Mouse (Mus musculus) limb, embryonic 11.5 days (tissue): ENCODE measurements at regions not wholly inside any gene's neighbourhood (a gene's known extent, or its start where the extent isn't known, plus 50 kb on each side); places are given as distances from the start of the nearest gene placed in this dataset.

Source experiments
- ATAC-seq: fragments of 200-750 bp; cut with Nextera tagmentation; 2 replicates; pipeline ENCODE4 v1.8.0; 2017; ENCODE audit warnings: low read depth; ENCODE audit not compliant: insufficient number of reproducible peaks, low FRiP score, low TSS enrichment
- DNase-seq: peaks from one replicate; pipeline ENCODE4 v3.0.0-alpha.2; 2015; ENCODE audit warnings: low spot score
- H3K27ac ChIP-seq: fragments of 300-500 bp; sonication (generic); replicated peaks from 2 replicates; pipeline ENCODE4 v1.5.1; 2014; ENCODE audit warnings: low read depth, mild to moderate bottlenecking, low read length
- H3K27me3 ChIP-seq: fragments of 300-500 bp; sonication (generic); 2 replicates; pipeline ENCODE4 v1.6.1; 2014; ENCODE audit warnings: mild to moderate bottlenecking, low read length, mixed read lengths; ENCODE audit not compliant: control insufficient read depth, insufficient read depth
- H3K36me3 ChIP-seq: fragments of 300-500 bp; sonication (generic); 2 replicates; pipeline ENCODE4 v1.6.1; 2014; ENCODE audit warnings: mild to moderate bottlenecking, low read length, moderate library complexity, mixed read lengths; ENCODE audit not compliant: control insufficient read depth, insufficient read depth
- H3K4me1 ChIP-seq: fragments of 300-500 bp; sonication (generic); 2 replicates; pipeline ENCODE4 v1.6.1; 2014; ENCODE audit warnings: low read length, mixed read lengths; ENCODE audit not compliant: control insufficient read depth, insufficient read depth
- H3K4me2 ChIP-seq: fragments of 300-500 bp; sonication (generic); 2 replicates; pipeline ENCODE4 v1.6.1; 2014; ENCODE audit warnings: low read depth, mild to moderate bottlenecking, moderate library complexity; ENCODE audit not compliant: severe bottlenecking
- H3K4me3 ChIP-seq: fragments of 300-500 bp; sonication (generic); 2 replicates; pipeline ENCODE4 v1.5.1; 2014; ENCODE audit warnings: low read depth, low read length
- H3K9ac ChIP-seq: fragments of 300-500 bp; sonication (generic); 2 replicates; pipeline ENCODE4 v1.6.1; 2014; ENCODE audit warnings: mild to moderate bottlenecking, low read length
- H3K9me3 ChIP-seq: fragments of 300-500 bp; sonication (generic); 2 replicates; pipeline ENCODE4 v1.6.1; 2016; ENCODE audit warnings: low read length; ENCODE audit not compliant: control insufficient read depth
- WGBS: fragments of 180-500 bp; shearing (Covaris S2); extraction: QIAGEN DNeasy Blood & Tissue Kit; methylation state at CpG from one replicate; pipeline ENCODE4 v1.1.7; 2014; 5-methylcytosine and 5-hydroxymethylcytosine counted together

DNA sequence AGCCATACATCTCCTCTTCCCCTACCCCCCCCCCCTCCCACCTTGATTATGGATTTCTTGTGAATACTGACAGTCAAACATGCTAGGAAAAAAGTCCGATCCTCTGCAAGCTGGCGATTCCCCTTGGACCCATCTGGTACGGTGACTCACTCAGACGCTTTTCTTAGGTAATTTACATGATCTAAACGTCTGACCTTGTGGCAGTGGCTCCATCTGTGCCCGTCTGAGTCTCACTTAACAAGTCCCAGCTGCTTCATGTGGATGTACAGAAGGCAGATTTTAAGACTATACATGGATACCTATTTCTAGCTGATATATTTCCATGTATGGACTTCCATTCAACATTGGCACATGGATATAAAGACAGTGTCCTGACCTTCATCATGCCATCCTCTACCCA is 481.0 kb downstream of the Lipi start:
- H3K36me3 ChIP-seq: no peaks in the 10 kb centered on the region
- H3K4me3 ChIP-seq: no peak overlapping the region
- H3K4me2 ChIP-seq: no peak overlapping the region
- no peaks in the 10 kb centered on the region for H3K9me3 ChIP-seq
- H3K27ac ChIP-seq: no peak overlapping the region
- WGBS: 28% methylated on average over 6 of the region's 6 CpGs
- ATAC-seq (no peak), DNase-seq (no peak)
- H3K4me1 ChIP-seq: no peaks in the 10 kb centered on the region
- no peaks in the 10 kb centered on the region for H3K27me3 ChIP-seq
- no peak overlapping the region for H3K9ac ChIP-seq

DNA sequence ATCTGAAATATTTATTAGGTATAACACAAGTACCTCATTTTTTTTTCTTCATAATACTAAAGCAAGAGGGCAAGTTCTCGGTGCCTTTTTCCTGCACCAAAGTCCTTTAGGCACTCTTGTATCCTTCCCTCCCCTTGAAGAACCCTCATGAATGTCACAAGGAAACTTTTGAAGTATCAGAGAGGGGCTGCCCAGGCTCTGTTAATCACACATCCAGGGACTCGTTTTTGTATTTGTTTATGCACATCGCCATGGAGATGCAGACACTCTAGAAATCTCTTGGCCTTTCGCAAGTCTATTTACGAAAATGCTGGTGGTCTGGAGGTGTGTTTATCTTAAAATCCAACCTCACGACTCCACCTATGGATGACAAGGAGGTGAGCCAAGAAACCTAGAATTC is 492.7 kb downstream of the Lipi start:
- no peak overlapping the region for H3K9ac ChIP-seq
- H3K27ac ChIP-seq: no peak overlapping the region
- H3K4me1 ChIP-seq: 0 out of 2 replicates have a peak, but pooled peaks cover 3% of the 10 kb centered on the region
- H3K4me2 ChIP-seq: peak overlapping the region; percentile 34; the same call in 1 of the 2 replicates
- 49% methylated on average over 6 of the region's 6 CpGs for WGBS
- DNase-seq: no peak
- H3K9me3 ChIP-seq: no peaks in the 10 kb centered on the region
- ATAC-seq: no peak
- no peak overlapping the region; the same call in 1 of the 2 replicates for H3K4me3 ChIP-seq
- H3K36me3 ChIP-seq: no peaks in the 10 kb centered on the region
- H3K27me3 ChIP-seq: no peaks in the 10 kb centered on the region

- Histone ChIP-seq H3K27ac (no peak overlapping the region), H3K4me1 (0 out of 2 replicates have a peak, but pooled peaks cover 3% of the 10 kb centered on the region), H3K4me2 (peak overlapping the region; percentile 34), H3K4me3 (no peak overlapping the region; the same call in 1 of the 2 replicates), H3K27me3 (no peaks in the 10 kb centered on the region), H3K9ac (no peak overlapping the region), H3K9me3 (no peaks in the 10 kb centered on the region), H3K36me3 (no peaks in the 10 kb centered on the region)
- ATAC-seq (no peak), DNase-seq (no peak)
- 16% methylated on average over 12 of the region's 12 CpGs for WGBS
These were observed 493.3 kb downstream of the Lipi start for GRCm38 (mm10) chr16:75092471-75093130.

DNA sequence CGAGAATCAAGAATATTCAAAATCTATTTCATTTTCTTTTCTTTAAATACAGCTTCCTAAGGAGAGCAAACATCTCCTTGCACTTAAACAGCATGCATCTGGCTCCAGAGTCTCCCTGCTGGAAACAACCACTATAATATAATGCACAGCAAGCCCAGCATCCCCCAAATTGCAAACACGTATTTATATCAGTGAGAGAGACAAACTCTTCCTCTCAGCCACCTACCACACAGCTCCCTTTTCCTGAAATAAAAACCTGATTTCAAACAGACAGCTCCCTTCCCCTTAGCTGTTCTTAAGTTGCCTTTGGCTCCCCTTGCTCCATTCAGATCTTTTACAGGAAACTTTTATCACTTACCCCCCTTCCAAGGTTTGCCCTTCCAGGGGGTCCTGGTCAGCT is 493.9 kb downstream of the Lipi start:
- Histone ChIP-seq H3K36me3 (no peaks in the 10 kb centered on the region), H3K9me3 (no peaks in the 10 kb centered on the region), H3K4me1 (0 out of 2 replicates have a peak, but pooled peaks cover 3% of the 10 kb centered on the region), H3K4me3 (no peak overlapping the region), H3K9ac (no peak overlapping the region), H3K27me3 (no peaks in the 10 kb centered on the region), H3K27ac (no peak overlapping the region), H3K4me2 (peak overlapping the region; percentile 34)
- ATAC-seq: no peak
- DNase-seq: no peak
- WGBS: 57% methylated on average over 2 of the region's 2 CpGs

- no peak overlapping the region for H3K4me3 ChIP-seq
- WGBS: 91% methylated on average over 6 of the region's 6 CpGs
- H3K27me3 ChIP-seq: no peaks in the 10 kb centered on the region
- no peak overlapping the region for H3K27ac ChIP-seq
- no peaks in the 10 kb centered on the region for H3K9me3 ChIP-seq
- no peak overlapping the region for H3K9ac ChIP-seq
- H3K4me2 ChIP-seq: no peak overlapping the region
- ATAC-seq: no peak
- no peak for DNase-seq
- H3K4me1 ChIP-seq: 0 out of 2 replicates have a peak, but pooled peaks cover 3% of the 10 kb centered on the region
- H3K36me3 ChIP-seq: no peaks in the 10 kb centered on the region
These were observed 496.4 kb downstream of the Lipi start for GRCm38 (mm10) chr16:75089383-75090035.

- H3K4me3 ChIP-seq: no peak overlapping the region
- no peaks in the 10 kb centered on the region for H3K36me3 ChIP-seq
- H3K4me1 ChIP-seq: 0 out of 2 replicates have a peak, but pooled peaks cover 3% of the 10 kb centered on the region
- H3K4me2 ChIP-seq: no peak overlapping the region
- no peaks in the 10 kb centered on the region for H3K9me3 ChIP-seq
- 90% methylated on average over 5 of the region's 5 CpGs for WGBS
- H3K9ac ChIP-seq: no peak overlapping the region
- H3K27ac ChIP-seq: no peak overlapping the region
- no peaks in the 10 kb centered on the region for H3K27me3 ChIP-seq
- DNase-seq: no peak
- ATAC-seq: no peak
These were observed 497.2 kb downstream of the Lipi start for GRCm38 (mm10) chr16:75088701-75089100.

DNA sequence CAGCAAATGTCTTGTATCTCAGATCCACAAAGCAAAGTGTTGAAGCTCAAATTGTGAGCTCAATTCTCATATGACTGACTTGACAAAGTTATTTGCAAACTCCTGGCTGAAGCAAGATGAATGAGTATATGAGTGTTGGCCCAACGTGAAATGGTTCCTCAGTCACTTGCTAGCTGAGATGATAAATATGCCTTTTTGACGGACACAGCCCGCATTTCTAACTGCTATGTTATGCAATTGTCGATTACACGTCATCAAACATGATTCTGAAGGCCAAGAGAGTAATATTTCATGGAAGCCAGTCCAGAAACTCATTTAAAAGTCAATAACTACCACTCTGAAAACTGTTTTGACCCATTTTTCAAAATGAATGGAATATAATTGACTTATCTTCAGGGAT is 520.6 kb downstream of the Lipi start:
- Histone ChIP-seq H3K9ac (no peak overlapping the region), H3K4me3 (no peak overlapping the region)
- ATAC-seq: no peak

GRCm38 (mm10) chr16:75052953-75053352 is 532.9 kb downstream of the Lipi start:
- ATAC-seq (no peak), DNase-seq (no peak)
- Histone ChIP-seq H3K27ac (no peak overlapping the region), H3K36me3 (no peaks in the 10 kb centered on the region), H3K4me3 (no peak overlapping the region), H3K27me3 (no peaks in the 10 kb centered on the region), H3K9ac (no peak overlapping the region), H3K4me1 (no peaks in the 10 kb centered on the region), H3K9me3 (no peaks in the 10 kb centered on the region), H3K4me2 (no peak overlapping the region)

More for the DNA sequence above, 520.6 kb downstream of the Lipi start:
- Histone ChIP-seq H3K27me3 (no peaks in the 10 kb centered on the region), H3K36me3 (no peaks in the 10 kb centered on the region), H3K4me2 (no peak overlapping the region), H3K27ac (no peak overlapping the region), H3K9me3 (no peaks in the 10 kb centered on the region), H3K4me1 (no peaks in the 10 kb centered on the region)
- 81% methylated on average over 5 of the region's 5 CpGs for WGBS
- DNase-seq: no peak
